Mouse (Mus musculus) bone marrow macrophage, adult 2 months (primary cell): ENCODE data around the gene Bach2.

Experiments used
- CTCF ChIP-seq: IDR thresholded peaks from 2 replicates; pipeline ENCODE4 v1.5.1; 2012; ENCODE audit warnings: low read depth, mild to moderate bottlenecking, low read length, moderate library complexity
- POLR2A ChIP-seq: IDR thresholded peaks from 2 replicates; pipeline ENCODE4 v1.6.1; 2012; ENCODE audit warnings: mild to moderate bottlenecking, low read depth, low read length, borderline replicate concordance

DNA sequence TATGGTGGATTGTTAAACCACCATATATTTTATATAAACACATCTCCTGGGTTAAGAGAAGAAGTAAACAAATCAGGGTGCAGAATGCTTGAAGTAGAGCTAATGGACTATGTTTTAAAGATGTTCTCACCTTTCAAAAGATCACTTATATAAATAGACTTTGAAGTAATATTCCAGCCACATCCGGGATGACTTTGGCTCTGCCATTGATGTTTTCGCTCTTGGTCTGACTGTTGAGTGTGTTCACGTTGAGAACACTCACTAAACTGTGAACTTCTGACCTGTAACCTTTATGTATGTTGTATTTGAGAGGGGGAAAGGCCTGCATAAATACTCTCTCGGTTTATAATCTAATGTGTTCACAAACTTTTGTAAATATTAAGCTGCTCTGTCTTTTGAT is 20.2 kb upstream of the Bach2 start:
- no peak for TF ChIP-seq CTCF
- TF ChIP-seq POLR2A, result no peak
